In genomic region chr11:31850995-31851394, GRCm38 (mm10) we compare ENCODE assay signal across 10 mouse cellular contexts. TPM values are rescaled to one million over a fixed set of nuclear protein-coding genes. Genes with fewer than 3 reads are reported as not detected.
DNase-seq lines count a peak whose midpoint lies in the region; ATAC-seq and TF ChIP-seq lines count a peak whose summit lies in the region.
"Had no signal": no experiment of that assay in that cellular context is flagged by ENCODE, and none has a peak within 500 bp of the region (broad histone marks: within the 10 kb centered on the region; RNA-seq: fewer than 3 reads in every experiment).

No protein-coding gene starts in this region.

- H3K4me1 ChIP-seq in kidney, adult 2 months (ENCODE audit: control insufficient read depth, insufficient read depth, low read length) = peaks cover 5% of the 10 kb centered on the region; the same call in 1 of the 2 replicates
- 0 out of 2 replicates have a peak, but pooled peaks cover 2% of the 10 kb centered on the region for H3K4me1 ChIP-seq in kidney, embryonic 14.5 days (ENCODE audit: control insufficient read depth, insufficient read depth, low read length)
- H3K4me1 ChIP-seq in heart, postnatal 0 days (ENCODE audit: control insufficient read depth, insufficient read depth) = 0 out of 2 replicates have a peak, but pooled peaks cover 7% of the 10 kb centered on the region
- H3K4me1 ChIP-seq in forebrain, embryonic 16.5 days (replicated peaks; ENCODE audit: control insufficient read depth, insufficient read depth, low read length) = peaks cover 16% of the 10 kb centered on the region; the same call in 1 of the 2 replicates

- no peak for ATAC-seq in kidney, embryonic 14.5 days (ENCODE audit: low FRiP score, low TSS enrichment)
- ATAC-seq in heart, postnatal 0 days (ENCODE audit: insufficient read depth, low read depth) = peak; percentile 39; the same call in 1 of the 2 replicates
- no peak for ATAC-seq in forebrain, embryonic 16.5 days

- WGBS in kidney, adult 2 months = 78% methylated on average over 5 of the region's 5 CpGs
- 89% methylated on average over 5 of the region's 5 CpGs for WGBS in kidney, embryonic 14.5 days
- WGBS in heart, postnatal 0 days = 71% methylated on average over 5 of the region's 5 CpGs
- WGBS in forebrain, embryonic 16.5 days = 86% methylated on average over 5 of the region's 5 CpGs

- H3K4me2 ChIP-seq in kidney, embryonic 14.5 days (replicated peaks; ENCODE audit: low read depth, low read length) = no peak overlapping the region
- H3K4me2 ChIP-seq in heart, postnatal 0 days (ENCODE audit: low read depth, low read length) = no peak overlapping the region
- no peak overlapping the region for H3K4me2 ChIP-seq in forebrain, embryonic 16.5 days (ENCODE audit: low read length)
- H3K4me2 ChIP-seq: embryonic facial prominence, embryonic 15.5 days had no signal

- no peaks in the 10 kb centered on the region for H3K27me3 ChIP-seq in kidney, adult 2 months (replicated peaks; ENCODE audit: control insufficient read depth, insufficient read depth, low read length)
- no peaks in the 10 kb centered on the region for H3K27me3 ChIP-seq in kidney, embryonic 14.5 days (ENCODE audit: control insufficient read depth, insufficient read depth, low read length)
- H3K27me3 ChIP-seq in heart, postnatal 0 days (ENCODE audit: control insufficient read depth, insufficient read depth, low read length) = no peaks in the 10 kb centered on the region
- no peaks in the 10 kb centered on the region for H3K27me3 ChIP-seq in forebrain, embryonic 16.5 days (replicated peaks; ENCODE audit: control insufficient read depth, insufficient read depth, low read length)
- H3K27me3 ChIP-seq: embryonic facial prominence, embryonic 15.5 days had no signal

- peak; percentile 85 for DNase-seq in kidney, adult 2 months
- DNase-seq in adrenal gland, postnatal 25 days = peak; percentile 75
- DNase-seq in heart, postnatal 0 days (ENCODE audit: low spot score) = no peak
- peak; percentile 67 for DNase-seq in lung, postnatal 36 days
- no peak for DNase-seq in right cerebral cortex, postnatal 36 days (ENCODE audit: low spot score in 2 of 2)
- DNase-seq in urinary bladder, postnatal 25 days (ENCODE audit: low spot score) = no peak

- no peak overlapping the region for H3K4me3 ChIP-seq in kidney, adult 2 months (ENCODE audit: insufficient read depth, low read depth, low read length)
- H3K4me3 ChIP-seq in kidney, embryonic 14.5 days (ENCODE audit: low read length) = no peak overlapping the region
- H3K4me3 ChIP-seq in heart, postnatal 0 days (ENCODE audit: low read depth, low read length) = no peak overlapping the region
- H3K4me3 ChIP-seq in forebrain, embryonic 16.5 days (replicated peaks; ENCODE audit: low read length) = no peak overlapping the region
- H3K4me3 ChIP-seq: embryonic facial prominence, embryonic 15.5 days had no signal

- TF ChIP-seq CTCF in kidney, adult 2 months (conservative IDR thresholded peaks at IDR 0.05; ENCODE audit: insufficient read depth, insufficient read length, low read depth, low read length) = no peak
- no peak for TF ChIP-seq CTCF in heart, postnatal 0 days (IDR thresholded peaks at IDR 0.05; ENCODE audit: low read depth)

- H3K9me3 ChIP-seq in kidney, embryonic 14.5 days (ENCODE audit: control insufficient read depth, low read length) = no peaks in the 10 kb centered on the region
- H3K9me3 ChIP-seq in heart, postnatal 0 days (replicated peaks; ENCODE audit: control insufficient read depth, low read length) = no peaks in the 10 kb centered on the region
- H3K9me3 ChIP-seq in forebrain, embryonic 16.5 days (ENCODE audit: control insufficient read depth, low read length) = no peaks in the 10 kb centered on the region
- H3K9me3 ChIP-seq: embryonic facial prominence, embryonic 15.5 days; G1E had no signal

- no peaks in the 10 kb centered on the region for H3K36me3 ChIP-seq in kidney, adult 2 months (ENCODE audit: control insufficient read depth, insufficient read depth, low read length)
- no peaks in the 10 kb centered on the region for H3K36me3 ChIP-seq in kidney, embryonic 14.5 days (ENCODE audit: control insufficient read depth, insufficient read depth, low read length)
- H3K36me3 ChIP-seq in heart, postnatal 0 days (replicated peaks; ENCODE audit: control insufficient read depth, insufficient read depth, low read length) = no peaks in the 10 kb centered on the region
- no peaks in the 10 kb centered on the region for H3K36me3 ChIP-seq in forebrain, embryonic 16.5 days (ENCODE audit: control insufficient read depth, insufficient read depth)
- H3K36me3 ChIP-seq: embryonic facial prominence, embryonic 15.5 days; G1E had no signal

- no peak for TF ChIP-seq EP300 in heart, postnatal 0 days (IDR thresholded peaks at IDR 0.05; ENCODE audit: low read depth)

- H3K9ac ChIP-seq in kidney, embryonic 14.5 days (ENCODE audit: low read depth, low read length) = no peak overlapping the region
- no peak overlapping the region for H3K9ac ChIP-seq in heart, postnatal 0 days (replicated peaks; ENCODE audit: low read depth, low read length)
- no peak overlapping the region for H3K9ac ChIP-seq in forebrain, embryonic 16.5 days (replicated peaks; ENCODE audit: low read depth, low read length)
- H3K9ac ChIP-seq: embryonic facial prominence, embryonic 15.5 days had no signal

- no peak for TF ChIP-seq POLR2A in kidney, adult 2 months (IDR thresholded peaks at IDR 0.05; ENCODE audit: low read depth, low read length)

- H3K27ac ChIP-seq in kidney, adult 2 months (ENCODE audit: insufficient read depth, low read depth, low read length) = no peak overlapping the region
- no peak overlapping the region for H3K27ac ChIP-seq in kidney, embryonic 14.5 days (ENCODE audit: low read depth, low read length)
- H3K27ac ChIP-seq in heart, postnatal 0 days (ENCODE audit: low read depth) = no peak overlapping the region
- no peak overlapping the region for H3K27ac ChIP-seq in forebrain, embryonic 16.5 days (ENCODE audit: low read length)

RNA-seq across cellular contexts. Expression of gene Cpeb4, which starts 21.0 kb away (rescaled TPM):
- 27.2 and 30.0 TPM in 2 replicates for polyA plus RNA-seq in kidney, adult 2 months (2012; rRNA removed)
- polyA plus RNA-seq in kidney, embryonic 14.5 days (2014; fragmentation: Nextera tagmentation; extraction: Ambion mirVana) = 3.0 and 5.0 TPM in 2 replicates
- total RNA-seq in adrenal gland, postnatal 25 days (2021) = 77.0 and 92.2 TPM in 2 replicates
- 30.2 and 39.6 TPM in 2 replicates for total RNA-seq in heart, postnatal 0 days (2014; rRNA removed; ENCODE audit: low replicate concordance)
- polyA plus RNA-seq in heart, postnatal 0 days (2015; fragmentation: Nextera tagmentation; extraction: Ambion mirVana) = 6.5 and 7.2 TPM in 2 replicates
- 20.8 and 21.3 TPM in 2 replicates for polyA plus RNA-seq in forebrain, embryonic 16.5 days (2015; fragmentation: Nextera tagmentation; extraction: Ambion mirVana)

Comparison
In these comparisons a context has a peak if more than half of its experiments do, and no peak if none do; other contexts are left out.
1. DNase-seq: peak in kidney, adult 2 months (single experiment), adrenal gland, postnatal 25 days (single experiment) and lung, postnatal 36 days (single experiment); none in heart, postnatal 0 days (single experiment), right cerebral cortex, postnatal 36 days (0 of 2) and urinary bladder, postnatal 25 days (single experiment).